Mouse (Mus musculus): ENCODE results near the gene Acaca.
A peak's percentile ranks its signal among the peaks of the same experiment; 100 is the strongest.
"Not testable (repeated sequence)": the region's sequence is repeated elsewhere in the genome, so short reads cannot be mapped to it uniquely, and the experiment has no call there.

The Acaca gene

GRCm38 (mm10) chr11:84375951-84376496, 246.6 kb downstream of the Acaca start:
- no peak for DNase-seq (ENCODE audit: extremely low read depth, insufficient read length, low spot score)

- no peak for DNase-seq (ENCODE audit: extremely low read depth, insufficient read length, low spot score)
Observed at GRCm38 (mm10) chr11:84376510-84377365, 247.3 kb downstream of the Acaca start.

GRCm38 (mm10) chr11:84382450-84382849, 253.0 kb downstream of the Acaca start:
- DNase-seq (ENCODE audit: extremely low read depth, insufficient read length, low spot score), result no peak

GRCm38 (mm10) chr11:84383891-84384290, 254.4 kb downstream of the Acaca start:
- no peak for DNase-seq (ENCODE audit: extremely low read depth, insufficient read length, low spot score)

- no peak for DNase-seq (ENCODE audit: extremely low read depth, insufficient read length, low spot score)
Observed at GRCm38 (mm10) chr11:84389332-84389731, 259.9 kb downstream of the Acaca start.

GRCm38 (mm10) chr11:84391126-84391525, 261.7 kb downstream of the Acaca start:
- DNase-seq (ENCODE audit: extremely low read depth, insufficient read length, low spot score), result no peak

- DNase-seq (ENCODE audit: extremely low read depth, insufficient read length, low spot score), result not testable (repeated sequence)
Observed at GRCm38 (mm10) chr11:84392066-84392465, 262.6 kb downstream of the Acaca start.

GRCm38 (mm10) chr11:84393571-84393970, 264.1 kb downstream of the Acaca start:
- DNase-seq (ENCODE audit: extremely low read depth, insufficient read length, low spot score), result no peak

- DNase-seq (ENCODE audit: extremely low read depth, insufficient read length, low spot score), result no peak
Observed at GRCm38 (mm10) chr11:84395010-84395409, 265.5 kb downstream of the Acaca start.

- DNase-seq (ENCODE audit: extremely low read depth, insufficient read length, low spot score), result no peak
Observed at GRCm38 (mm10) chr11:84406733-84407132, 277.3 kb downstream of the Acaca start.

- no peak for DNase-seq (ENCODE audit: extremely low read depth, insufficient read length, low spot score)
Observed at GRCm38 (mm10) chr11:84410383-84410782, 280.9 kb downstream of the Acaca start.

- DNase-seq (ENCODE audit: extremely low read depth, insufficient read length, low spot score), result no peak
Observed at GRCm38 (mm10) chr11:84410879-84411641, 281.6 kb downstream of the Acaca start.

GRCm38 (mm10) chr11:84411642-84412018, 282.2 kb downstream of the Acaca start:
- DNase-seq (ENCODE audit: extremely low read depth, insufficient read length, low spot score), result no peak

GRCm38 (mm10) chr11:84412201-84412934, 282.9 kb downstream of the Acaca start:
- no peak for DNase-seq (ENCODE audit: extremely low read depth, insufficient read length, low spot score)

- no peak for DNase-seq (ENCODE audit: extremely low read depth, insufficient read length, low spot score)
Observed at GRCm38 (mm10) chr11:84413111-84413510, 283.6 kb downstream of the Acaca start.

- no peak for DNase-seq (ENCODE audit: extremely low read depth, insufficient read length, low spot score)
Observed at GRCm38 (mm10) chr11:84420779-84421178, 291.3 kb downstream of the Acaca start.

- DNase-seq (ENCODE audit: extremely low read depth, insufficient read length, low spot score), result no peak
Observed at GRCm38 (mm10) chr11:84425736-84426632, 296.5 kb downstream of the Acaca start.

- DNase-seq (ENCODE audit: extremely low read depth, insufficient read length, low spot score), result no peak
Observed at GRCm38 (mm10) chr11:84426633-84426998, 297.1 kb downstream of the Acaca start.

GRCm38 (mm10) chr11:84429581-84429980, 300.1 kb downstream of the Acaca start:
- peak; percentile 23 for DNase-seq (ENCODE audit: extremely low read depth, insufficient read length, low spot score)

GRCm38 (mm10) chr11:84430336-84430735, 300.9 kb downstream of the Acaca start:
- DNase-seq (ENCODE audit: extremely low read depth, insufficient read length, low spot score), result no peak
